Mouse (Mus musculus) bone marrow macrophage, adult 2 months (primary cell): Measurements from ENCODE around the gene Shc3.

Experiments used
- CTCF ChIP-seq: IDR thresholded peaks from 2 replicates; pipeline ENCODE4 v1.5.1; 2012; ENCODE audit warnings: low read depth, mild to moderate bottlenecking, low read length, moderate library complexity
- POLR2A ChIP-seq: IDR thresholded peaks from 2 replicates; pipeline ENCODE4 v1.6.1; 2012; ENCODE audit warnings: mild to moderate bottlenecking, low read depth, low read length, borderline replicate concordance

DNA sequence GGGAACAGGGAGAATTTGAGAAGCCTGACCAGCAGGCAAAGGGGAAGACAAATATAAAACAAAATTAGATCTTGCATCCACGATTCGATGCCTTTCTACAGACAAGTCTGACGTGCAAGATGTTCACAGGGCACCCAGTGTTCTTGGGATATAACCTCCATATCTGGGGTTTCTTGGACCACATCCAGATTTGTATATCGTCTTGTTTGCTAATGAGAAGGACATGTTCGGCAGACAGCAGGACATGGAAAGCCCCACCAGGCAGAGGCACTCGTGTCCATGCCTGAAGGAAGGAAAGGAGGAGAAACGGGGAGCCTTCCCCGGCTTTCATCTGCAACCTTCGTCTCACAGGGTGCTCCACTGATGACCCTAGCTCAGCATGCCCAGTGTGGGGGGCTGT is 158.0 kb downstream of the Shc3 start:
- TF ChIP-seq CTCF (no peak), POLR2A (no peak)
